Comparison of ENCODE assay signal across 10 mouse cellular contexts in the genomic region with DNA sequence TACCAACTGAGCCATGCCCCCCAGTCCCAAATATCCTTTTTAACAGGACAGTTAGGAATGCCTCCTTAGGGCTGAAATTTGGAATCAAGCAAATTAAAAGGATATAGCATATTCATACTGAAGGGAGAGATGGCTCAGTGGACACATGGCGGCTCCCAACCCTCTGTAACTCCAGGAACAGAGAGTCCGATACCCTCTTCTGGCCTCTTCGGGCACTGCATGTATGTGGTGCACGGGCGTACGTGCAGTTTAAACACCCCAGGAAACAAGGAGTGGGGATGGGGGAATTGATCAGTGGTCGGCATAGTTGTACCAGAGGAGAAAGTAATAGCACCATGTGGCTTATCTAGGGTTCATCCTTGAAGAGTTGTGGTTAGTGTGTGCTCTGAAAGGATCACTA. TPM values are rescaled to one million over a fixed set of nuclear protein-coding genes. Genes with fewer than 3 reads are reported as not detected.
DNase-seq lines count a peak whose midpoint lies in the region; ATAC-seq lines count a peak whose summit lies in the region.
"Had no signal": no experiment of that assay in that cellular context is flagged by ENCODE, and none has a peak within 500 bp of the region (broad histone marks: within the 10 kb centered on the region; RNA-seq: fewer than 3 reads in every experiment).

No protein-coding gene starts in this region.

- H3K27me3 ChIP-seq in midbrain, embryonic 10.5 days (ENCODE audit: low read depth, poor library complexity, severe bottlenecking): peaks cover 12% of the 10 kb centered on the region
- no peaks in the 10 kb centered on the region for H3K27me3 ChIP-seq in midbrain, embryonic 16.5 days (ENCODE audit: control insufficient read depth, insufficient read depth, low read depth, low read length)
- H3K27me3 ChIP-seq: megakaryocyte, embryonic 14.5 days had no signal

- no peaks in the 10 kb centered on the region for H3K9me3 ChIP-seq in midbrain, embryonic 10.5 days (replicated peaks)
- H3K9me3 ChIP-seq in midbrain, embryonic 16.5 days (replicated peaks; ENCODE audit: control insufficient read depth, low read length, poor library complexity, severe bottlenecking): no peaks in the 10 kb centered on the region
- H3K9me3 ChIP-seq: megakaryocyte, embryonic 14.5 days had no signal

- no peak overlapping the region for H3K4me2 ChIP-seq in midbrain, embryonic 16.5 days (ENCODE audit: low read length)

- no peak overlapping the region for H3K27ac ChIP-seq in midbrain, embryonic 10.5 days (replicated peaks)
- no peak overlapping the region for H3K27ac ChIP-seq in midbrain, embryonic 16.5 days (ENCODE audit: low read length)

- H3K36me3 ChIP-seq in midbrain, embryonic 10.5 days: no peaks in the 10 kb centered on the region
- H3K36me3 ChIP-seq in midbrain, embryonic 16.5 days (ENCODE audit: control insufficient read depth, insufficient read depth, low read length): no peaks in the 10 kb centered on the region

- H3K4me3 ChIP-seq in midbrain, embryonic 10.5 days: no peak overlapping the region
- no peak overlapping the region for H3K4me3 ChIP-seq in midbrain, embryonic 16.5 days (ENCODE audit: low read depth, low read length)
- H3K4me3 ChIP-seq: megakaryocyte, embryonic 14.5 days had no signal

- WGBS in midbrain, embryonic 10.5 days: 58% methylated on average over 7 of the region's 7 CpGs
- WGBS in midbrain, embryonic 16.5 days: 46% methylated on average over 7 of the region's 7 CpGs

- ATAC-seq in cerebellum, adult (ENCODE audit: insufficient number of reproducible peaks, low FRiP score, low TSS enrichment): no peak
- no peak for ATAC-seq in midbrain, embryonic 16.5 days

- no peak overlapping the region for H3K9ac ChIP-seq in midbrain, embryonic 16.5 days (ENCODE audit: low read depth, low read length)

- peak; percentile 55 to 71 for DNase-seq in cerebellum, postnatal 14 days
- DNase-seq in midbrain, embryonic 10.5 days (ENCODE audit: low spot score): peak; percentile 36
- peak; percentile 60 for DNase-seq in embryo, embryonic 10 days (ENCODE audit: low spot score)
- DNase-seq in lung, postnatal 36 days: peak; percentile 56
- DNase-seq in ovary, postnatal 14 days (ENCODE audit: low spot score): no peak
- no peak for DNase-seq in urinary bladder, postnatal 10 days (ENCODE audit: low spot score)

- H3K4me1 ChIP-seq in midbrain, embryonic 10.5 days: peaks cover 14% of the 10 kb centered on the region
- peaks cover 3% of the 10 kb centered on the region; the same call in 1 of the 2 replicates for H3K4me1 ChIP-seq in midbrain, embryonic 16.5 days (ENCODE audit: control insufficient read depth, insufficient read depth, low read length)

RNA-seq across cellular contexts. Expression of a gene that starts 18.9 kb away (rescaled TPM):
- polyA plus RNA-seq in midbrain, embryonic 10.5 days (2016; fragmentation: Nextera tagmentation; extraction: Ambion mirVana): 45.2 and 46.0 TPM in 2 replicates
- polyA plus RNA-seq in midbrain, embryonic 16.5 days (2015; fragmentation: Nextera tagmentation; extraction: Ambion mirVana): 55.7 and 56.1 TPM in 2 replicates

RNA-seq across cellular contexts. Expression of a gene that starts 28.6 kb away (rescaled TPM):
- polyA plus RNA-seq in midbrain, embryonic 10.5 days (2016; fragmentation: Nextera tagmentation; extraction: Ambion mirVana): 1.9 and 2.2 TPM in 2 replicates
- polyA plus RNA-seq in midbrain, embryonic 16.5 days (2015; fragmentation: Nextera tagmentation; extraction: Ambion mirVana): 4.2 and 4.3 TPM in 2 replicates

RNA-seq across cellular contexts. Expression of a gene that starts 28.8 kb away (rescaled TPM):
- 5.0 and 5.5 TPM in 2 replicates for polyA plus RNA-seq in midbrain, embryonic 10.5 days (2016; fragmentation: Nextera tagmentation; extraction: Ambion mirVana)
- 3.7 and 4.5 TPM in 2 replicates for polyA plus RNA-seq in midbrain, embryonic 16.5 days (2015; fragmentation: Nextera tagmentation; extraction: Ambion mirVana)

RNA-seq across cellular contexts. Expression of a gene that starts 30.9 kb away (rescaled TPM):
- polyA plus RNA-seq in midbrain, embryonic 10.5 days (2016; fragmentation: Nextera tagmentation; extraction: Ambion mirVana): not detected in 2 replicates
- not detected in 2 replicates for polyA plus RNA-seq in midbrain, embryonic 16.5 days (2015; fragmentation: Nextera tagmentation; extraction: Ambion mirVana)
- polyA plus RNA-seq: heart, embryonic 16.5 days had no signal

Comparison
In these comparisons a context has a peak if more than half of its experiments do, and no peak if none do; other contexts are left out.
1. DNase-seq: peak in cerebellum, postnatal 14 days (2 of 2), midbrain, embryonic 10.5 days (single experiment), embryo, embryonic 10 days (single experiment) and lung, postnatal 36 days (single experiment); none in ovary, postnatal 14 days (single experiment) and urinary bladder, postnatal 10 days (single experiment).